ENCODE assay signal across 22 mouse cellular contexts in genomic region chr9:93955235-93956040, GRCm38 (mm10).
DNase-seq lines count a peak whose midpoint lies in the region; ATAC-seq lines count a peak whose summit lies in the region.
"Had no signal": no experiment of that assay in that cellular context is flagged by ENCODE, and none has a peak within 500 bp of the region (broad histone marks: within the 10 kb centered on the region; RNA-seq: fewer than 3 reads in every experiment).

No protein-coding gene starts in this region.

- H3K36me3 ChIP-seq in heart, embryonic 13.5 days: no peaks in the 10 kb centered on the region
- H3K36me3 ChIP-seq in heart, embryonic 11.5 days (ENCODE audit: control insufficient read depth, insufficient read depth, low read length): no peaks in the 10 kb centered on the region
- no peaks in the 10 kb centered on the region for H3K36me3 ChIP-seq in midbrain, embryonic 11.5 days (ENCODE audit: control insufficient read depth, insufficient read depth, low read length)
- H3K36me3 ChIP-seq in midbrain, embryonic 13.5 days: no peaks in the 10 kb centered on the region
- no peaks in the 10 kb centered on the region for H3K36me3 ChIP-seq in intestine, embryonic 16.5 days (ENCODE audit: control insufficient read depth, insufficient read depth, low read length)
- H3K36me3 ChIP-seq: embryonic facial prominence, embryonic 12.5 days; forebrain, embryonic 12.5 days; hindbrain, embryonic 15.5 days had no signal

- no peaks in the 10 kb centered on the region for H3K4me1 ChIP-seq in heart, embryonic 13.5 days
- no peaks in the 10 kb centered on the region for H3K4me1 ChIP-seq in heart, embryonic 11.5 days (ENCODE audit: control insufficient read depth, insufficient read depth, low read length)
- no peaks in the 10 kb centered on the region for H3K4me1 ChIP-seq in midbrain, embryonic 11.5 days (ENCODE audit: control insufficient read depth, insufficient read depth, low read length)
- H3K4me1 ChIP-seq in midbrain, embryonic 13.5 days (replicated peaks): no peaks in the 10 kb centered on the region
- H3K4me1 ChIP-seq in intestine, embryonic 16.5 days (ENCODE audit: control insufficient read depth, insufficient read depth, low read length): no peaks in the 10 kb centered on the region
- H3K4me1 ChIP-seq: embryonic facial prominence, embryonic 12.5 days; forebrain, embryonic 12.5 days; hindbrain, embryonic 15.5 days had no signal

- H3K27ac ChIP-seq in heart, embryonic 13.5 days (replicated peaks): 0 out of 2 replicates have a peak overlapping the region, but pooled peaks have one; percentile 6
- H3K27ac ChIP-seq in heart, embryonic 11.5 days (ENCODE audit: low read depth, low read length): no peak overlapping the region
- H3K27ac ChIP-seq in midbrain, embryonic 11.5 days (ENCODE audit: low read depth, low read length): no peak overlapping the region
- H3K27ac ChIP-seq in midbrain, embryonic 13.5 days: no peak overlapping the region
- H3K27ac ChIP-seq in intestine, embryonic 16.5 days (ENCODE audit: low read length): no peak overlapping the region
- H3K27ac ChIP-seq: embryonic facial prominence, embryonic 12.5 days; forebrain, embryonic 12.5 days; gastrocnemius, adult 2 months; heart, adult 2 months; hindbrain, embryonic 15.5 days had no signal

- DNase-seq in midbrain, embryonic 11.5 days (ENCODE audit: low spot score, missing footprints): peak; percentile 67
- no peak for DNase-seq in right cerebral cortex, adult 2 months (ENCODE audit: low spot score in 2 of 2)
- DNase-seq: adrenal gland, adult 2 months; adrenal gland, postnatal 25 days; cerebellum, adult 18-20 months; cerebellum, postnatal 10 days; forebrain, postnatal 0 days; gastrocnemius, adult 2 months; gastrocnemius, postnatal 25 days; heart, adult 2 months; kidney, adult 18-20 months had no signal

- H3K4me3 ChIP-seq in heart, embryonic 13.5 days: no peak overlapping the region
- no peak overlapping the region for H3K4me3 ChIP-seq in heart, embryonic 11.5 days (ENCODE audit: low read depth, low read length)
- H3K4me3 ChIP-seq in midbrain, embryonic 11.5 days (ENCODE audit: low read depth, low read length): no peak overlapping the region
- no peak overlapping the region for H3K4me3 ChIP-seq in midbrain, embryonic 13.5 days (replicated peaks)
- H3K4me3 ChIP-seq in intestine, embryonic 16.5 days (ENCODE audit: low read length): no peak overlapping the region
- H3K4me3 ChIP-seq: embryonic facial prominence, embryonic 12.5 days; forebrain, embryonic 12.5 days; gastrocnemius, adult 2 months; heart, adult 2 months; hindbrain, embryonic 15.5 days had no signal

- H3K27me3 ChIP-seq in heart, embryonic 13.5 days (replicated peaks): no peaks in the 10 kb centered on the region
- no peaks in the 10 kb centered on the region for H3K27me3 ChIP-seq in heart, embryonic 11.5 days (ENCODE audit: control insufficient read depth, insufficient read depth, low read length)
- H3K27me3 ChIP-seq in midbrain, embryonic 11.5 days (ENCODE audit: control insufficient read depth, insufficient read depth, low read length): no peaks in the 10 kb centered on the region
- H3K27me3 ChIP-seq in midbrain, embryonic 13.5 days: no peaks in the 10 kb centered on the region
- H3K27me3 ChIP-seq in intestine, embryonic 16.5 days (replicated peaks; ENCODE audit: control insufficient read depth, insufficient read depth, low read length): no peaks in the 10 kb centered on the region
- H3K27me3 ChIP-seq: CH12.LX; embryonic facial prominence, embryonic 12.5 days; forebrain, embryonic 12.5 days; hindbrain, embryonic 15.5 days; Patski had no signal

- ATAC-seq in heart, embryonic 13.5 days (ENCODE audit: extremely low read depth, insufficient number of reproducible peaks, low FRiP score, low TSS enrichment): no peak
- no peak for ATAC-seq in heart, embryonic 11.5 days (replicated peaks; ENCODE audit: insufficient number of reproducible peaks, low FRiP score, low TSS enrichment)
- ATAC-seq in midbrain, embryonic 11.5 days (ENCODE audit: low FRiP score): no peak
- ATAC-seq in midbrain, embryonic 13.5 days: no peak
- peak; percentile 90 for ATAC-seq in intestine, embryonic 16.5 days
- ATAC-seq in megakaryocyte progenitor cell, adult 5-6 weeks (replicated peaks; ENCODE audit: poor library complexity): peak; percentile 96
- no peak for ATAC-seq in activated CD4-positive, CD25-positive, alpha-beta regulatory T cell, adult 4 months
- ATAC-seq: forebrain, postnatal 0 days; Patski had no signal

- no peaks in the 10 kb centered on the region for H3K9me3 ChIP-seq in heart, embryonic 13.5 days
- H3K9me3 ChIP-seq in heart, embryonic 11.5 days (replicated peaks; ENCODE audit: control insufficient read depth, low read length): no peaks in the 10 kb centered on the region
- no peaks in the 10 kb centered on the region for H3K9me3 ChIP-seq in midbrain, embryonic 11.5 days (ENCODE audit: control insufficient read depth, low read length)
- no peaks in the 10 kb centered on the region for H3K9me3 ChIP-seq in midbrain, embryonic 13.5 days
- H3K9me3 ChIP-seq in intestine, embryonic 16.5 days (ENCODE audit: control insufficient read depth, low read length): no peaks in the 10 kb centered on the region
- H3K9me3 ChIP-seq: embryonic facial prominence, embryonic 12.5 days; forebrain, embryonic 12.5 days; hindbrain, embryonic 15.5 days had no signal

- H3K9ac ChIP-seq in heart, embryonic 13.5 days: no peak overlapping the region
- H3K9ac ChIP-seq in heart, embryonic 11.5 days (ENCODE audit: low read depth, low read length): no peak overlapping the region
- no peak overlapping the region for H3K9ac ChIP-seq in midbrain, embryonic 11.5 days (ENCODE audit: low read length)
- no peak overlapping the region for H3K9ac ChIP-seq in midbrain, embryonic 13.5 days (replicated peaks)
- no peak overlapping the region for H3K9ac ChIP-seq in intestine, embryonic 16.5 days (ENCODE audit: low read depth, low read length)
- H3K9ac ChIP-seq: embryonic facial prominence, embryonic 12.5 days; forebrain, embryonic 12.5 days; forebrain, postnatal 0 days; hindbrain, embryonic 15.5 days had no signal

- no peak overlapping the region for H3K4me2 ChIP-seq in heart, embryonic 13.5 days
- no peak overlapping the region for H3K4me2 ChIP-seq in heart, embryonic 11.5 days
- no peak overlapping the region for H3K4me2 ChIP-seq in midbrain, embryonic 11.5 days
- no peak overlapping the region for H3K4me2 ChIP-seq in midbrain, embryonic 13.5 days (replicated peaks)
- H3K4me2 ChIP-seq in intestine, embryonic 16.5 days (ENCODE audit: low read depth, low read length): no peak overlapping the region
- H3K4me2 ChIP-seq: embryonic facial prominence, embryonic 12.5 days; forebrain, embryonic 12.5 days; hindbrain, embryonic 15.5 days had no signal

Comparison
In these comparisons a context has a peak if more than half of its experiments do, and no peak if none do; other contexts are left out.
1. ATAC-seq: peak in intestine, embryonic 16.5 days (single experiment) and megakaryocyte progenitor cell, adult 5-6 weeks (single experiment); none in heart, embryonic 13.5 days (single experiment), heart, embryonic 11.5 days (single experiment), midbrain, embryonic 11.5 days (single experiment), midbrain, embryonic 13.5 days (single experiment) and activated CD4-positive, CD25-positive, alpha-beta regulatory T cell, adult 4 months (single experiment).